In the genomic region with DNA sequence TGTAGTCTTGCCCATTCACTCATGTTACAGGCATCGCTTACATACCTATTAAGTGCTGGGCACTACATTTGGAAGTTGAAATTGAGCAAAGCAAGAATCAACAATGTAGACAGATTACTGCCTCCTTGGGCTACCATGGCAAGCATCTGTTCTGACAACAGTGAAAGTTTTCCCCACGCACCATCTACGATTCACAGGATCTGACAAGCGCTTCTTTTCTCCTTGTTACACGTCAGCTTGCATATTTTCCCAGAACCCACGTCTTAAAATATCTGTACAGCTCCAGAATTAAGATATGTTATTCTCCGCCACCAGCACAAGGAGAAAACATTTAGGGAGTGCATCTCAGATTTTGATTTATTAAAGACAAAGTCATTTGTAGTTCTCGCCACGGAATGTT, we compare ENCODE assay signal across 23 mouse cellular contexts.
"Had no signal": no experiment of that assay in that cellular context is flagged by ENCODE, and none has a peak within 500 bp of the region (broad histone marks: within the 10 kb centered on the region; RNA-seq: fewer than 3 reads in every experiment).

No protein-coding gene starts in this region.

- DNase-seq: kidney, adult 11 months; kidney, adult 9 months; kidney, postnatal 14 days; kidney, postnatal 4 days; layer of hippocampus, adult 9-11 months; layer of hippocampus, postnatal 36 days; liver; lung, adult 2 months; thymus, adult 2 months; thymus, postnatal 14 days; thymus, postnatal 4 days had no signal

- H3K4me3 ChIP-seq: intestine, embryonic 15.5 days; left cerebral cortex, adult 2 months; limb, embryonic 10.5 days; limb, embryonic 13.5 days; liver, embryonic 12.5 days; liver, embryonic 15.5 days; megakaryocyte, embryonic 14.5 days; midbrain, embryonic 10.5 days; midbrain, embryonic 13.5 days had no signal

- H3K27ac ChIP-seq: intestine, embryonic 15.5 days; left cerebral cortex, adult 2 months; limb, embryonic 10.5 days; limb, embryonic 13.5 days; liver, embryonic 12.5 days; liver, embryonic 15.5 days; macrophage; midbrain, embryonic 10.5 days; midbrain, embryonic 13.5 days had no signal

- H3K4me2 ChIP-seq: intestine, embryonic 15.5 days; limb, embryonic 13.5 days; liver, embryonic 12.5 days; liver, embryonic 15.5 days; midbrain, embryonic 13.5 days had no signal

- H3K4me1 ChIP-seq: intestine, embryonic 15.5 days; limb, embryonic 10.5 days; limb, embryonic 13.5 days; liver, embryonic 12.5 days; liver, embryonic 15.5 days; megakaryocyte, embryonic 14.5 days; midbrain, embryonic 13.5 days had no signal

- ATAC-seq: intestine, embryonic 15.5 days; liver, embryonic 12.5 days; lung, postnatal 0 days; midbrain, embryonic 13.5 days; midbrain, embryonic 16.5 days had no signal

- H3K9me3 ChIP-seq: intestine, embryonic 15.5 days; limb, embryonic 10.5 days; limb, embryonic 13.5 days; liver, embryonic 12.5 days; liver, embryonic 15.5 days; midbrain, embryonic 10.5 days; midbrain, embryonic 13.5 days had no signal

- H3K9ac ChIP-seq: intestine, embryonic 15.5 days; limb, embryonic 13.5 days; liver, embryonic 12.5 days; liver, embryonic 15.5 days; midbrain, embryonic 13.5 days had no signal

- H3K27me3 ChIP-seq: intestine, embryonic 15.5 days; limb, embryonic 13.5 days; liver, embryonic 12.5 days; liver, embryonic 15.5 days; megakaryocyte, embryonic 14.5 days; midbrain, embryonic 13.5 days had no signal

- H3K36me3 ChIP-seq: intestine, embryonic 15.5 days; limb, embryonic 10.5 days; limb, embryonic 13.5 days; liver, embryonic 12.5 days; liver, embryonic 15.5 days; midbrain, embryonic 10.5 days; midbrain, embryonic 13.5 days had no signal
